Mouse (Mus musculus): ENCODE results near the gene Tas1r2.

Tas1r2 gene

GRCm38 (mm10) chr4:139653238-139653637 lies at the start of gene Tas1r2:
Gene Tas1r2, plus strand, starts transcription at chr4:139653538.
- DNase-seq, result no peak

- no peak for DNase-seq
Observed at GRCm38 (mm10) chr4:139605216-139605615, 48.1 kb upstream of the Tas1r2 start.

GRCm38 (mm10) chr4:139606732-139607131 lies 46.6 kb upstream of the Tas1r2 start:
- no peak for DNase-seq

GRCm38 (mm10) chr4:139608975-139609374 lies 44.4 kb upstream of the Tas1r2 start:
- no peak for DNase-seq

- no peak for DNase-seq
Observed at GRCm38 (mm10) chr4:139610954-139611353, 42.4 kb upstream of the Tas1r2 start.

GRCm38 (mm10) chr4:139611542-139611953 lies 41.8 kb upstream of the Tas1r2 start:
- peak; percentile 45 to 79 for DNase-seq

- DNase-seq, result no peak
Observed at GRCm38 (mm10) chr4:139614524-139615260, 38.6 kb upstream of the Tas1r2 start.

GRCm38 (mm10) chr4:139616276-139617000 lies 36.9 kb upstream of the Tas1r2 start:
- DNase-seq, result peak; percentile 51 to 55

GRCm38 (mm10) chr4:139617001-139617364 lies 36.4 kb upstream of the Tas1r2 start:
- DNase-seq, result no peak

- no peak for DNase-seq
Observed at GRCm38 (mm10) chr4:139619765-139620164, 33.6 kb upstream of the Tas1r2 start.

GRCm38 (mm10) chr4:139622373-139623282 lies 30.7 kb upstream of the Tas1r2 start, which contains the start of gene Aldh4a1:
Gene Aldh4a1, plus strand, starts transcription at chr4:139622866.
- peak; percentile 76 to 77 for DNase-seq

- DNase-seq, result no peak
Observed at GRCm38 (mm10) chr4:139623434-139624115, 29.8 kb upstream of the Tas1r2 start.

GRCm38 (mm10) chr4:139624116-139624489 lies 29.2 kb upstream of the Tas1r2 start:
- DNase-seq, result no peak

GRCm38 (mm10) chr4:139624706-139625105 lies 28.6 kb upstream of the Tas1r2 start:
- no peak for DNase-seq

- DNase-seq, result no peak
Observed at GRCm38 (mm10) chr4:139627361-139627760, 26.0 kb upstream of the Tas1r2 start.

GRCm38 (mm10) chr4:139630171-139630570 lies 23.2 kb upstream of the Tas1r2 start:
- no peak for DNase-seq

GRCm38 (mm10) chr4:139631141-139631540 lies 22.2 kb upstream of the Tas1r2 start:
- no peak for DNase-seq

- no peak for DNase-seq
Observed at GRCm38 (mm10) chr4:139631569-139632253, 21.6 kb upstream of the Tas1r2 start.

- no peak for DNase-seq
Observed at GRCm38 (mm10) chr4:139632254-139632580, 21.1 kb upstream of the Tas1r2 start.

GRCm38 (mm10) chr4:139636373-139636772 lies 17.0 kb upstream of the Tas1r2 start:
- DNase-seq, result peak; percentile 23 to 73

- DNase-seq, result no peak
Observed at GRCm38 (mm10) chr4:139637847-139638246, 15.5 kb upstream of the Tas1r2 start.

- DNase-seq, result no peak
Observed at GRCm38 (mm10) chr4:139638356-139638755, 15.0 kb upstream of the Tas1r2 start.

Measured in spleen, adult 18-20 months (tissue).